Mouse (Mus musculus) heart, adult 2 months (tissue): ENCODE measurements at regions not wholly inside any gene's neighbourhood (a gene's known extent, or its start where the extent isn't known, plus 50 kb on each side); places are given as distances from the start of the nearest gene placed in this dataset.

Experiments
- CTCF ChIP-seq: fragments of 200-600 bp; IDR thresholded peaks from 2 replicates; pipeline ENCODE4 v1.8.1; 2022; ENCODE audit warnings: antibody characterized with exemption, mild to moderate bottlenecking, moderate library complexity
- EP300 ChIP-seq: fragments of 200-500 bp; IDR thresholded peaks from 2 replicates; pipeline ENCODE4 v1.6.1; 2011; ENCODE audit warnings: low read depth, low read length, control low read depth; ENCODE audit not compliant: insufficient read depth

DNA sequence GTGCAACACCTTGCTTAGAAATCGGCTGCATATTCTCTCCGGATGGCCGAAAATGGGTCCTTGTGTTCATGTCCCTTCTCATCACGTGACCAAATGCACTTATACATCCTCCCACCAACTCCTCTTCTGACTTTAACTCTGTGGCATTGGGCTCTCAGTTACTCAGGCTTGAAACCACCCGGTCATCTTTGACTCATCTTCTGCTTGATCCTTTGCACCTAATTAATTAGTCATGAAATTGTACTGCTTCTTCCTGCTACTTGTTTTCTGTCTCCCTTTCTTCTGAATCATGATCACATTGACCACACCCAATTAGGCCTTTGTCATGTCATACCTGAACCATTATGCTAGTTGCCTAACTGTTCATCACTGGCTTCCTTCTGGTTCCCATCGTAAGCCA lies 208.4 kb upstream of the Fam241a start:
- TF ChIP-seq EP300: no peak
- no peak for TF ChIP-seq CTCF
